Mouse (Mus musculus) liver, postnatal 0 days (tissue): ENCODE measurements at regions not wholly inside any gene's neighbourhood (a gene's known extent, or its start where the extent isn't known, plus 50 kb on each side); places are given as distances from the start of the nearest gene placed in this dataset.

Source experiments
- CTCF ChIP-seq: sonication (generic); IDR thresholded peaks from 2 replicates; pipeline ENCODE4 v1.5.1; 2016; ENCODE audit warnings: antibody characterized with exemption, low read depth
- EP300 ChIP-seq: IDR thresholded peaks from 2 replicates; pipeline ENCODE4 v1.6.1; 2016; ENCODE audit warnings: antibody characterized with exemption, low read depth, mild to moderate bottlenecking

GRCm38 (mm10) chr8:90512594-90512993, 164.5 kb upstream of the Tox3 start:
- TF ChIP-seq CTCF, result no peak
- no peak for TF ChIP-seq EP300
